Mouse (Mus musculus) heart, embryonic 14.5 days (tissue): ENCODE data around the gene Sh2d1b1. TPM values are rescaled to one million over a fixed set of nuclear protein-coding genes. Genes with fewer than 3 reads are reported as not detected.
A peak's percentile ranks its signal among the peaks of the same experiment; 100 is the strongest.
"Not testable (repeated sequence)": the region's sequence is repeated elsewhere in the genome, so short reads cannot be mapped to it uniquely, and the experiment has no call there.

ENCODE experiments used
- ATAC-seq: fragments of 200-750 bp; cut with Nextera tagmentation; 2 replicates; pipeline ENCODE4 v1.8.0; 2017; ENCODE audit warnings: low read depth, moderate TSS enrichment; ENCODE audit not compliant: insufficient number of reproducible peaks, insufficient read depth, low FRiP score
- H3K27ac ChIP-seq, 2 experiments: fragments of 200-500 bp in 1 of 2; fragments of 300-500 bp in 1 of 2; sonication (generic) in 1 of 2; replicated peaks in 1 of 2; 2 replicates each; pipeline ENCODE4 v1.5.1; 2012 to 2014; ENCODE audit warnings: low read depth in 2 of 2, low read length in 2 of 2, control low read depth in 1 of 2, mild to moderate bottlenecking in 1 of 2, mixed read lengths in 1 of 2; ENCODE audit not compliant: control insufficient read depth in 1 of 2, insufficient read depth in 1 of 2
- H3K27me3 ChIP-seq: fragments of 300-500 bp; sonication (generic); 2 replicates; pipeline ENCODE4 v1.6.1; 2014; ENCODE audit warnings: mild to moderate bottlenecking, low read length, control low read depth; ENCODE audit not compliant: control insufficient read depth, insufficient read depth
- H3K36me3 ChIP-seq: fragments of 300-500 bp; sonication (generic); 2 replicates; pipeline ENCODE4 v1.6.1; 2014; ENCODE audit warnings: mild to moderate bottlenecking, control low read depth, low read length, mixed read lengths; ENCODE audit not compliant: control insufficient read depth, insufficient read depth
- H3K4me1 ChIP-seq, 2 experiments: fragments of 200-500 bp in 1 of 2; fragments of 300-500 bp in 1 of 2; sonication (generic) in 1 of 2; 2 replicates each; pipeline ENCODE4 v1.6.1; 2012 to 2014; ENCODE audit warnings: low read length in 2 of 2, control low read depth in 1 of 2, mixed read lengths in 1 of 2; ENCODE audit not compliant: control insufficient read depth in 2 of 2, insufficient read depth in 2 of 2
- H3K4me2 ChIP-seq: fragments of 300-500 bp; sonication (generic); 2 replicates; pipeline ENCODE4 v1.6.1; 2014; ENCODE audit warnings: mild to moderate bottlenecking, low read length
- H3K4me3 ChIP-seq, 2 experiments: fragments of 200-500 bp in 1 of 2; fragments of 300-500 bp in 1 of 2; sonication (generic) in 1 of 2; 2 replicates each; pipeline ENCODE4 v1.5.1; 2012 to 2014; ENCODE audit warnings: low read length in 2 of 2, mild to moderate bottlenecking in 2 of 2, control low read depth in 1 of 2, low read depth in 1 of 2, moderate library complexity in 1 of 2; ENCODE audit not compliant: control insufficient read depth in 1 of 2, insufficient read depth in 1 of 2
- H3K9ac ChIP-seq: fragments of 300-500 bp; sonication (generic); 2 replicates; pipeline ENCODE4 v1.6.1; 2014; ENCODE audit warnings: mild to moderate bottlenecking, low read length
- H3K9me3 ChIP-seq: fragments of 300-500 bp; sonication (generic); 2 replicates; pipeline ENCODE4 v1.6.1; 2016; ENCODE audit warnings: low read length, control low read depth; ENCODE audit not compliant: control insufficient read depth
- WGBS: fragments of 180-500 bp; shearing (Covaris S2); extraction: QIAGEN DNeasy Blood & Tissue Kit; methylation state at CpG from one replicate; pipeline ENCODE4 v1.1.7; 2014; 5-methylcytosine and 5-hydroxymethylcytosine counted together
- polyA plus RNA-seq: library from polyadenylated mRNA; unstranded; fragments of >200 nt; fragmentation: Nextera tagmentation; extraction: Ambion mirVana; gene quantifications from 2 replicates; pipeline ENCODE4 v1.2.1, GENCODE M21; 2014

Gene Sh2d1b1
- polyA plus RNA-seq, result 0.12 and 0.18 TPM in 2 replicates

GRCm38 (mm10) chr1:170277016-170277415 lies at the start of gene Sh2d1b1:
Sh2d1b1 (plus strand) TSS chr1:170277320.
- ATAC-seq, result no peak
- no peak within 1 kb of the TSS for H3K27ac ChIP-seq
- no peaks in the 10 kb centered on the region for H3K9me3 ChIP-seq
- no peaks in the 10 kb centered on the region for H3K4me1 ChIP-seq
- H3K4me2 ChIP-seq, result no peak within 1 kb of the TSS
- H3K27me3 ChIP-seq, result no peaks in the 10 kb centered on the region
- no peaks in the 10 kb centered on the region for H3K36me3 ChIP-seq
- H3K4me3 ChIP-seq, result no peak within 1 kb of the TSS
- no peak within 1 kb of the TSS for H3K9ac ChIP-seq
- WGBS, result 56% methylated on average over 2 of the region's 3 CpGs

- 45% methylated on average over 5 of the region's 6 CpGs for WGBS
- ATAC-seq, result not testable (repeated sequence)
Measured at GRCm38 (mm10) chr1:170232688-170233087, 44.4 kb upstream of the Sh2d1b1 start, which contains the start of gene Sh2d1b2. Sh2d1b2 (plus strand) TSS chr1:170232749.

GRCm38 (mm10) chr1:170245016-170245415 lies 32.1 kb upstream of the Sh2d1b1 start:
- Histone ChIP-seq H3K9me3 (no peaks in the 10 kb centered on the region), H3K4me2 (no peak overlapping the region), H3K4me3 (no peak overlapping the region), H3K9ac (no peak overlapping the region), H3K27me3 (no peaks in the 10 kb centered on the region), H3K36me3 (no peaks in the 10 kb centered on the region), H3K4me1 (no peaks in the 10 kb centered on the region), H3K27ac (no peak overlapping the region)
- 80% methylated on average over 3 of the region's 3 CpGs for WGBS
- no peak for ATAC-seq

More at GRCm38 (mm10) chr1:170232688-170233087, 44.4 kb upstream of the Sh2d1b1 start, which contains the start of gene Sh2d1b2:
- not testable (repeated sequence) for H3K4me1 ChIP-seq, H3K27me3 ChIP-seq, H3K9ac ChIP-seq, H3K9me3 ChIP-seq, H3K36me3 ChIP-seq, H3K4me2 ChIP-seq, H3K4me3 ChIP-seq, H3K27ac ChIP-seq

GRCm38 (mm10) chr1:170254893-170255559 lies 22.1 kb upstream of the Sh2d1b1 start:
- no peak; the same call in 1 of the 2 replicates for ATAC-seq
- Histone ChIP-seq H3K27me3 (no peaks in the 10 kb centered on the region), H3K9ac (peak overlapping the region; percentile 88), H3K27ac (no peak overlapping the region), H3K4me1 (peaks cover 0 to 4% of the 10 kb centered on the region in 2 experiments; a peak in 1 of 4 replicates), H3K4me2 (peak overlapping the region; percentile 79), H3K9me3 (no peaks in the 10 kb centered on the region), H3K36me3 (no peaks in the 10 kb centered on the region), H3K4me3 (peak overlapping the region; percentile 61 to 63)
- WGBS, result 26% methylated on average over 29 of the region's 30 CpGs

- ATAC-seq, result peak; percentile 90
Measured at GRCm38 (mm10) chr1:170255560-170255910, 21.6 kb upstream of the Sh2d1b1 start.

GRCm38 (mm10) chr1:170270281-170270680 lies 6.8 kb upstream of the Sh2d1b1 start:
- H3K4me2 ChIP-seq, result no peak overlapping the region

More at GRCm38 (mm10) chr1:170255560-170255910, 21.6 kb upstream of the Sh2d1b1 start:
- H3K9me3 ChIP-seq, result no peaks in the 10 kb centered on the region
- no peak overlapping the region for H3K27ac ChIP-seq
- 11% methylated on average over 31 of the region's 32 CpGs for WGBS
- peak overlapping the region; percentile 79 for H3K4me2 ChIP-seq
- peaks cover 0 to 4% of the 10 kb centered on the region in 2 experiments; a peak in 1 of 4 replicates for H3K4me1 ChIP-seq
- peak overlapping the region; percentile 61 to 63 for H3K4me3 ChIP-seq
- H3K9ac ChIP-seq, result peak overlapping the region; percentile 88
- H3K36me3 ChIP-seq, result no peaks in the 10 kb centered on the region
- H3K27me3 ChIP-seq, result no peaks in the 10 kb centered on the region

GRCm38 (mm10) chr1:170270696-170271095 lies 6.4 kb upstream of the Sh2d1b1 start:
- WGBS, result 70% methylated on average over 4 of the region's 4 CpGs
- Histone ChIP-seq H3K27ac (no peak overlapping the region), H3K4me2 (no peak overlapping the region), H3K4me1 (no peaks in the 10 kb centered on the region), H3K9me3 (peaks cover 12% of the 10 kb centered on the region), H3K9ac (no peak overlapping the region), H3K27me3 (no peaks in the 10 kb centered on the region), H3K4me3 (no peak overlapping the region), H3K36me3 (no peaks in the 10 kb centered on the region)
- ATAC-seq, result no peak

More at GRCm38 (mm10) chr1:170270281-170270680, 6.8 kb upstream of the Sh2d1b1 start:
- ATAC-seq, result no peak
- 65% methylated on average over 6 of the region's 6 CpGs for WGBS
- H3K9ac ChIP-seq, result no peak overlapping the region
- no peak overlapping the region for H3K27ac ChIP-seq
- peaks cover 12% of the 10 kb centered on the region for H3K9me3 ChIP-seq
- no peaks in the 10 kb centered on the region for H3K4me1 ChIP-seq
- no peaks in the 10 kb centered on the region for H3K27me3 ChIP-seq
- no peak overlapping the region for H3K4me3 ChIP-seq
- H3K36me3 ChIP-seq, result no peaks in the 10 kb centered on the region
